Mouse (Mus musculus): ENCODE measurements at regions not wholly inside any gene's neighbourhood (a gene's known extent, or its start where the extent isn't known, plus 50 kb on each side); places are given as distances from the start of the nearest gene placed in this dataset.

- H3K27me3 ChIP-seq (ENCODE audit: control insufficient read depth, insufficient read depth, low read length), result no peaks in the 10 kb centered on the region
- no peak overlapping the region for H3K9ac ChIP-seq (replicated peaks; ENCODE audit: low read depth, low read length)
- no peaks in the 10 kb centered on the region for H3K9me3 ChIP-seq (ENCODE audit: control insufficient read depth, low read length)
- H3K4me3 ChIP-seq (ENCODE audit: low read depth, low read length), result no peak overlapping the region
- no peak overlapping the region for H3K4me2 ChIP-seq (ENCODE audit: low read depth, low read length)
- H3K4me1 ChIP-seq (ENCODE audit: control insufficient read depth, insufficient read depth, low read length), result no peaks in the 10 kb centered on the region
- no peaks in the 10 kb centered on the region for H3K36me3 ChIP-seq (ENCODE audit: control insufficient read depth, insufficient read depth, low read length)
- WGBS, result 48% methylated on average over 1 of the region's 1 CpGs
- no peak overlapping the region for H3K27ac ChIP-seq (ENCODE audit: low read depth, low read length)
- ATAC-seq (ENCODE audit: low read depth), result no peak
Measured at GRCm38 (mm10) chr12:15981741-15982140, 165.0 kb upstream of the Trib2 start.

- no peak for ATAC-seq (ENCODE audit: low read depth)
- no peak overlapping the region for H3K4me3 ChIP-seq (ENCODE audit: low read depth, low read length)
- WGBS, result 93% methylated on average over 7 of the region's 7 CpGs
- H3K27ac ChIP-seq (ENCODE audit: low read depth, low read length), result no peak overlapping the region
- no peak overlapping the region for H3K4me2 ChIP-seq (ENCODE audit: low read depth, low read length)
- no peaks in the 10 kb centered on the region for H3K9me3 ChIP-seq (ENCODE audit: control insufficient read depth, low read length)
- no peaks in the 10 kb centered on the region for H3K27me3 ChIP-seq (ENCODE audit: control insufficient read depth, insufficient read depth, low read length)
- no peaks in the 10 kb centered on the region for H3K4me1 ChIP-seq (ENCODE audit: control insufficient read depth, insufficient read depth, low read length)
- H3K9ac ChIP-seq (replicated peaks; ENCODE audit: low read depth, low read length), result no peak overlapping the region
- H3K36me3 ChIP-seq (ENCODE audit: control insufficient read depth, insufficient read depth, low read length), result no peaks in the 10 kb centered on the region
Measured at GRCm38 (mm10) chr12:15979233-15979632, 162.5 kb upstream of the Trib2 start.

DNA sequence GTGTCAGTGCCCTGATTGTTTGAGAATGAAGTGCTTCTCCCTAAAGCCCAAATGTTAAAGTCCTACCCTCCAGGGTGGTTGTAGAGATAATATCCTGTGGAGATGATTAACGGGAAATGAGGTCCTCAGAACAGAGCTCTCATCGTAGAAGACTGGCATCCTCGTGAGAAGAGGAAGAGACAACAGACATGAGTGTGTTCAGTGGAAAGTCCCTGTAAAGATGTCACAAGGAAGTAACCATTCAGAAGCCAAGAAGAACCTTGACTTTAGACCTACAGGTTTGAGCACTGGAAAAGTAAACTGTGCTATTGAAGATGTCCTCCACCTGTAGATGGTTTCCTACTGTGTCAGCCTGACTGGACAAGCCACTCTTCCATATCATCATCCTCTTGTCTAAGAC lies 155.1 kb upstream of the Trib2 start:
- Histone ChIP-seq H3K9me3 (ENCODE audit: control insufficient read depth, low read length) (no peaks in the 10 kb centered on the region), H3K4me2 (ENCODE audit: low read depth, low read length) (no peak overlapping the region), H3K36me3 (ENCODE audit: control insufficient read depth, insufficient read depth, low read length) (no peaks in the 10 kb centered on the region), H3K27me3 (ENCODE audit: control insufficient read depth, insufficient read depth, low read length) (no peaks in the 10 kb centered on the region), H3K27ac (ENCODE audit: low read depth, low read length) (no peak overlapping the region), H3K4me1 (ENCODE audit: control insufficient read depth, insufficient read depth, low read length) (no peaks in the 10 kb centered on the region), H3K4me3 (ENCODE audit: low read depth, low read length) (no peak overlapping the region), H3K9ac (replicated peaks; ENCODE audit: low read depth, low read length) (no peak overlapping the region)
- WGBS, result 86% methylated on average over 3 of the region's 3 CpGs
- ATAC-seq (ENCODE audit: low read depth), result no peak

DNA sequence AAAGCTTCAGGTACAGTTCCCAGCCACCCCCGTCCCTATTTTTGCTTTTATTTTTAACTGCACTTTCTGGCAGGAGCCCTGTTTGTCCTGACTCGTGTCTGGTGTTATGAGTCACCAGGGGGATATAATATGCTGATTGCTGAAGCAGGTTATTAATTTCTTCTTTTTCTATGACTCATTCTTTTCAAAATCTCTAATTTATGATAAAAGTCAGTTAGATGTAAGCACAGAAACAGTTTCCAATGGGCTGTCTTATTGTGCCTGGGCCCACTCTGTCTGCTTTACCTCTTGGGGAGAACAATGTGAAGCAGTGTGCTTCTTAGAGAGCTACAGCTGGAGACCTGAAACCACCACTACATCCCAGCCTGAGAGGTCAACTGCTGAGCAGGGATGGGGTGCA lies 153.5 kb upstream of the Trib2 start:
- Histone ChIP-seq H3K4me1 (ENCODE audit: control insufficient read depth, insufficient read depth, low read length) (no peaks in the 10 kb centered on the region), H3K27me3 (ENCODE audit: control insufficient read depth, insufficient read depth, low read length) (no peaks in the 10 kb centered on the region), H3K36me3 (ENCODE audit: control insufficient read depth, insufficient read depth, low read length) (no peaks in the 10 kb centered on the region), H3K27ac (ENCODE audit: low read depth, low read length) (no peak overlapping the region), H3K4me3 (ENCODE audit: low read depth, low read length) (no peak overlapping the region), H3K9ac (replicated peaks; ENCODE audit: low read depth, low read length) (no peak overlapping the region), H3K4me2 (ENCODE audit: low read depth, low read length) (no peak overlapping the region), H3K9me3 (ENCODE audit: control insufficient read depth, low read length) (no peaks in the 10 kb centered on the region)
- 56% methylated on average over 2 of the region's 2 CpGs for WGBS
- ATAC-seq (ENCODE audit: low read depth), result no peak

- H3K27me3 ChIP-seq (ENCODE audit: control insufficient read depth, insufficient read depth, low read length), result no peaks in the 10 kb centered on the region
- H3K9me3 ChIP-seq (ENCODE audit: control insufficient read depth, low read length), result no peaks in the 10 kb centered on the region
- ATAC-seq (ENCODE audit: low read depth), result no peak
- no peak overlapping the region for H3K27ac ChIP-seq (ENCODE audit: low read depth, low read length)
- H3K36me3 ChIP-seq (ENCODE audit: control insufficient read depth, insufficient read depth, low read length), result no peaks in the 10 kb centered on the region
- 74% methylated on average over 5 of the region's 5 CpGs for WGBS
- H3K4me2 ChIP-seq (ENCODE audit: low read depth, low read length), result no peak overlapping the region
- H3K4me1 ChIP-seq (ENCODE audit: control insufficient read depth, insufficient read depth, low read length), result no peaks in the 10 kb centered on the region
- H3K4me3 ChIP-seq (ENCODE audit: low read depth, low read length), result no peak overlapping the region
- no peak overlapping the region for H3K9ac ChIP-seq (replicated peaks; ENCODE audit: low read depth, low read length)
Measured at GRCm38 (mm10) chr12:15967550-15968102, 150.9 kb upstream of the Trib2 start.

GRCm38 (mm10) chr12:15966631-15967030 lies 149.9 kb upstream of the Trib2 start:
- Histone ChIP-seq H3K9ac (replicated peaks; ENCODE audit: low read depth, low read length) (no peak overlapping the region), H3K4me3 (ENCODE audit: low read depth, low read length) (no peak overlapping the region), H3K9me3 (ENCODE audit: control insufficient read depth, low read length) (no peaks in the 10 kb centered on the region), H3K4me1 (ENCODE audit: control insufficient read depth, insufficient read depth, low read length) (no peaks in the 10 kb centered on the region), H3K27me3 (ENCODE audit: control insufficient read depth, insufficient read depth, low read length) (no peaks in the 10 kb centered on the region), H3K4me2 (ENCODE audit: low read depth, low read length) (no peak overlapping the region), H3K36me3 (ENCODE audit: control insufficient read depth, insufficient read depth, low read length) (no peaks in the 10 kb centered on the region), H3K27ac (ENCODE audit: low read depth, low read length) (no peak overlapping the region)
- 93% methylated on average over 1 of the region's 1 CpGs for WGBS
- no peak for ATAC-seq (ENCODE audit: low read depth)

DNA sequence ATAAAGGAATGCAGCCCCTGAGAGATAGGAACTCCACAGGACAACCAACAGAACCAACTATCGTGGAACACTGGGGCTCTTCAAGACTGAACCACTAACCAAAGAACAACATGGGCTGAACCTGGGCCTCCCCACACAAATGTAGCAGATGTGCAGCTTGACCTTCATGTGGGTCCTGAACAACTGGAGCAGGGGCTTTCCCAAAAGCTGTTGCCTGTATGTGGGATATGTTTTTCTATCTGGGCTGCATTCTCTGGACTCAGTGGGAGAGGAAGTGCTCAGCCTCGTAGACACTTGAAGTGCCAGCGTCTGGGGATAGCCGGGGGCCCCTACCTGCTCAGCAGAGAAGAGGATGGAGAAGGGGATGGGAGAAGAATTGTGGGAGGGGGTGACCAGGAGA lies 149.2 kb upstream of the Trib2 start:
- WGBS, result 83% methylated on average over 4 of the region's 4 CpGs
- no peak overlapping the region for H3K27ac ChIP-seq (ENCODE audit: low read depth, low read length)
- H3K27me3 ChIP-seq (ENCODE audit: control insufficient read depth, insufficient read depth, low read length), result no peaks in the 10 kb centered on the region
- no peaks in the 10 kb centered on the region for H3K4me1 ChIP-seq (ENCODE audit: control insufficient read depth, insufficient read depth, low read length)
- H3K4me3 ChIP-seq (ENCODE audit: low read depth, low read length), result no peak overlapping the region
- no peaks in the 10 kb centered on the region for H3K36me3 ChIP-seq (ENCODE audit: control insufficient read depth, insufficient read depth, low read length)
- no peak for ATAC-seq (ENCODE audit: low read depth)
- no peak overlapping the region for H3K4me2 ChIP-seq (ENCODE audit: low read depth, low read length)
- H3K9ac ChIP-seq (replicated peaks; ENCODE audit: low read depth, low read length), result no peak overlapping the region
- no peaks in the 10 kb centered on the region for H3K9me3 ChIP-seq (ENCODE audit: control insufficient read depth, low read length)

DNA sequence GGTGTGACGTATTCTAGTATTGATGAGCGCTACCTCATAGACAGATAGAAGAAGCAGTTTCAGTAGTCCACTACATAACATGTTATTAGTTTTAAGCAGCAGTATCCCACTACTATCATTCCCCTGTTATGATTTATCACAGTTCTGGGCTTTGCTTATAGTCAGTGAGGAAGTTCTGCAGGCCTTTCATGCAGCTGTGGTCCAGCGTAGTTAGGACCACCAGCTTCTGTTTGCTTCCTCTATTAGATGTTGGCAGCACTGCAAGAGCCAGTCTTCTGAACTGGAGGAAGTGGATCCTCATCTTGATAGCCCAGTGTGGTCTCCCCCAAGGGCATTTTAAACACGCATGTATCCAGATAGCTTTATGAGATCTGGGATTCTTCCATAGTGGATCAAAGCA lies 147.4 kb upstream of the Trib2 start:
- Histone ChIP-seq H3K4me1 (ENCODE audit: control insufficient read depth, insufficient read depth, low read length) (no peaks in the 10 kb centered on the region), H3K9me3 (ENCODE audit: control insufficient read depth, low read length) (no peaks in the 10 kb centered on the region), H3K27ac (ENCODE audit: low read depth, low read length) (no peak overlapping the region), H3K4me3 (ENCODE audit: low read depth, low read length) (no peak overlapping the region), H3K4me2 (ENCODE audit: low read depth, low read length) (no peak overlapping the region), H3K36me3 (ENCODE audit: control insufficient read depth, insufficient read depth, low read length) (no peaks in the 10 kb centered on the region), H3K9ac (replicated peaks; ENCODE audit: low read depth, low read length) (no peak overlapping the region), H3K27me3 (ENCODE audit: control insufficient read depth, insufficient read depth, low read length) (no peaks in the 10 kb centered on the region)
- 91% methylated on average over 4 of the region's 4 CpGs for WGBS
- ATAC-seq (ENCODE audit: low read depth), result no peak

DNA sequence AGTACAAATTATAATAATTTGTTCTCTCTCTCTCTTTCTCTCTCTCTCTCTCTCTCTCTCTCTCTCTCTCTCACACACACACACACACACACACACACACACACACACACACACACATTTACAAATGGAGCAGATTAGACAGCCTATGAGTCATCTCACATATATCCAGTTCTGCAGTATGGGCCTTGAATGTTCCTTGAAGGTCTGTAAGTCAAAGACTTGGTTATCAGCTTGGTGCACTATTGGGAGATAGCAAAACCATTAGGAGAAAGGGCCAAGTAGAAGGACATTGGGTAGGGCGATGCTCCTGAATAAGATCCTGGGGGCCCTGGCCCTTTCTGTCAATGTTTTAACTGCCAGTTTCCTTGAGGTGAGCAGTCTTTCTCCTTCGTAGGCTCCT lies 145.1 kb upstream of the Trib2 start:
- Histone ChIP-seq H3K9ac (replicated peaks; ENCODE audit: low read depth, low read length) (no peak overlapping the region), H3K4me1 (ENCODE audit: control insufficient read depth, insufficient read depth, low read length) (no peaks in the 10 kb centered on the region), H3K27me3 (ENCODE audit: control insufficient read depth, insufficient read depth, low read length) (no peaks in the 10 kb centered on the region), H3K36me3 (ENCODE audit: control insufficient read depth, insufficient read depth, low read length) (no peaks in the 10 kb centered on the region), H3K9me3 (ENCODE audit: control insufficient read depth, low read length) (no peaks in the 10 kb centered on the region), H3K4me3 (ENCODE audit: low read depth, low read length) (no peak overlapping the region), H3K27ac (ENCODE audit: low read depth, low read length) (no peak overlapping the region), H3K4me2 (ENCODE audit: low read depth, low read length) (no peak overlapping the region)
- no peak for ATAC-seq (ENCODE audit: low read depth)
- 87% methylated on average over 2 of the region's 2 CpGs for WGBS

All from neural tube, embryonic 14.5 days (tissue).